ENCODE assay signal across 24 mouse cellular contexts in genomic region chr3:28713913-28714698, GRCm38 (mm10). TPM values are rescaled to one million over a fixed set of nuclear protein-coding genes. Genes with fewer than 3 reads are reported as not detected.
"Had no signal": no experiment of that assay in that cellular context is flagged by ENCODE, and none has a peak within 500 bp of the region (broad histone marks: within the 10 kb centered on the region; RNA-seq: fewer than 3 reads in every experiment).

No protein-coding gene starts in this region.

- H3K9me3 ChIP-seq: intestine, embryonic 15.5 days; kidney, embryonic 15.5 days; limb, embryonic 12.5 days; limb, embryonic 15.5 days; midbrain, embryonic 15.5 days; neural tube, embryonic 12.5 days; neural tube, embryonic 15.5 days had no signal

- ATAC-seq: intestine, embryonic 15.5 days; midbrain, embryonic 15.5 days had no signal

- H3K4me1 ChIP-seq: intestine, embryonic 15.5 days; kidney, embryonic 15.5 days; limb, embryonic 12.5 days; limb, embryonic 15.5 days; lung, embryonic 15.5 days; megakaryocyte, embryonic 14.5 days; midbrain, embryonic 10.5 days; midbrain, embryonic 15.5 days; neural tube, embryonic 12.5 days; neural tube, embryonic 15.5 days had no signal

- DNase-seq: kidney, adult 18-20 months; kidney, postnatal 25 days; layer of hippocampus, postnatal 36 days; left cerebral cortex, postnatal 4 days; lung, adult 18-20 months; lung, postnatal 10 days; lung, postnatal 36 days; retina, postnatal 1 day; right cerebral cortex, postnatal 25 days; thymus, adult 18-20 months; thymus, postnatal 36 days had no signal

- H3K4me3 ChIP-seq: intestine, embryonic 15.5 days; kidney, embryonic 15.5 days; limb, embryonic 12.5 days; limb, embryonic 15.5 days; lung, embryonic 15.5 days; megakaryocyte, embryonic 14.5 days; midbrain, embryonic 10.5 days; midbrain, embryonic 15.5 days; neural tube, embryonic 12.5 days; neural tube, embryonic 15.5 days had no signal

- H3K27ac ChIP-seq: intestine, embryonic 15.5 days; kidney, embryonic 15.5 days; limb, embryonic 12.5 days; limb, embryonic 15.5 days; lung, embryonic 15.5 days; midbrain, embryonic 10.5 days; midbrain, embryonic 15.5 days; neural tube, embryonic 12.5 days; neural tube, embryonic 15.5 days had no signal

- H3K9ac ChIP-seq: intestine, embryonic 15.5 days; kidney, embryonic 15.5 days; limb, embryonic 12.5 days; limb, embryonic 15.5 days; lung, embryonic 15.5 days; midbrain, embryonic 15.5 days; neural tube, embryonic 12.5 days; neural tube, embryonic 15.5 days had no signal

- H3K27me3 ChIP-seq: intestine, embryonic 15.5 days; kidney, embryonic 15.5 days; limb, embryonic 12.5 days; limb, embryonic 15.5 days; lung, embryonic 15.5 days; midbrain, embryonic 15.5 days; neural tube, embryonic 12.5 days; neural tube, embryonic 15.5 days had no signal

- H3K36me3 ChIP-seq: intestine, embryonic 15.5 days; kidney, embryonic 15.5 days; limb, embryonic 12.5 days; limb, embryonic 15.5 days; lung, embryonic 15.5 days; midbrain, embryonic 10.5 days; midbrain, embryonic 15.5 days; neural tube, embryonic 12.5 days; neural tube, embryonic 15.5 days had no signal

- H3K4me2 ChIP-seq: intestine, embryonic 15.5 days; kidney, embryonic 15.5 days; limb, embryonic 12.5 days; limb, embryonic 15.5 days; lung, embryonic 15.5 days; midbrain, embryonic 15.5 days; neural tube, embryonic 12.5 days; neural tube, embryonic 15.5 days had no signal

RNA-seq across cellular contexts. Expression of gene Slc2a2, which starts 16.4 kb away (rescaled TPM):
- total RNA-seq: layer of hippocampus, postnatal 10 days; layer of hippocampus, postnatal 36 days; left cerebral cortex, adult 8-10 months; left cerebral cortex, postnatal 14 days; left cerebral cortex, postnatal 4 days had no signal
- polyA plus RNA-seq: limb, embryonic 12.5 days; midbrain, embryonic 10.5 days had no signal
